Mouse (Mus musculus): ENCODE measurements around the gene Mia2.
"Not testable (repeated sequence)": the region's sequence is repeated elsewhere in the genome, so short reads cannot be mapped to it uniquely, and the experiment has no call there.

Gene Mia2

DNA sequence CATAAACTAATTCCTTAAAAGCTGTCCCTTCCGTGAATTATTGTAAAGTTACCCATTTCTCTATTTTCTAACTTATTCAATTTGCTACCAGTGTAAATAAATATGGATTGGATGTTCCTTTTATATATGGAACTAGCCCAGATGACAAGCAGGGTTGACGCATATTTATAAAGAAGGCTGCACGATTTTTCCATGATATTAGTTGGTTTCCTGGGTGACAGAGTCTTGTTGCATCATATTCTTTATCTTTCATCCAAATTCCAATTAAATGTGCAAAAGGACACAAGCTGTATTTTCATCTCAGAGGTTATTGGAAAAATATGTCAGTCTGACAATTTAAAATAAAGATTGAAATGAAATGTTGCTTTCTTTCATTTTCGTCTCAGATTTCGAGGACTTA is 142.8 kb downstream of the Mia2 start:
- no peak for DNase-seq (ENCODE audit: low read depth, low spot score)

DNA sequence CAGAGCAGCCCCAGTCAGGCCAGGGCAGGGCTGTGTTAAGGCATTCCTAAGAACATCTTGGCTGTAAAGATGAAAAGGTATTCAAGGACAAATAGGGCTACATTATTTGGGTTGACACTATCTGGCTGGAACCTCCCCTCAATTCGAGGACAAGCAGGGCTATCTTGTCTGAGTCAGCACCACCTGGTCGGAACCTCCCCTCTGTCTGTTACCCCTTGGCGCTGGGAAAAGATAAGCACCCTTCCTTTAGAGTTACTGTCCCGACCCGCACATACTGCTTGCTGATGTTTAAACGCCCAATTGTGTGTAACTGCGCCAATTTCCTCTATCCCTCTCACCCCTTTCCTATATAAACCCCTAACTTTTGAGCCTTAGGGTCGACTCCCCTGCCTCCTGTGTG is 145.4 kb downstream of the Mia2 start:
- not testable (repeated sequence) for DNase-seq (ENCODE audit: low read depth, low spot score)
